Mouse (Mus musculus): Measurements from ENCODE around the gene Ipp.

The Ipp gene

DNA sequence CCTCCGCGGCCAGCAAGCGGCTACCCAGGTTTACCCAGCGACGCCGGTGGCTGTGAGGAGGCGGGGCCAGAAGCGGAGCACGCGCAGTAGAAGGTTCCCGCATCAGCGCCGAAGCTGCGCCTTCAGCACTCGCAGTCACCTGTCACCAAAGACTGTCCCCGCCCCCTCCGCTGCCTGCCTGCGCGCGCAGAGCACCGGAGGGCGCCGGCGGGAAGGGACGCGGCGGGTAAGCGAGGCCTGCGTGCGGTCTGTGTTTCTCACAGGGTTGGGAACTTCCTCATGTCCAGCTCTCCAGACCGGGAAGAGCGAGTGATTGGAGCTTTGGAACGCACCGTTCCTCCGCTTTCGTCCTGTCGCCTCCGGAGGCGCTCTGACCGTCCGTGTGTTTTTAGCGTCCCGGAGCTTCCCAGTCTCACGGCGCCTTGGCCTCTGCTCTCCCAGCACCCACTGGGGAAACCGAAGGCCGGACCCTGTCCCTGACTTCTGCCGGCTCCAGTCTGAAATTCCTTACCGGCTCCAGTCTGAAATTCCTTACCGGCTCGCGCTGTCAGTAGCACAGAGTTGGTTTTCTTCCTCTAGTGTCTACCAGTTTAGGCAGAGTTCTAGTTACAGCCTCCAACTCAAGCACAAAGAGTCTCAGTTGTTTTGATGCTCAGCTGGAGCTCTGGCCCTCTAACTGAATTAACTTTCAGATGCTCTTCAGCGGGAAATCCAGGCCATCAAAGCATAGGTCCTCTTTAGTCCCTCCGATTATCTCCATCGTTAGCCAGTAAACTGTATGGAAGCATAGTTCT lies at the start of gene Ipp:
TSS of gene Ipp (plus strand) at position 125 of the 794 bp plus-strand sequence.
- DNase-seq (ENCODE audit: low read depth, low spot score), result peak; percentile 98
- peaks cover 2% of the 10 kb centered on the region; the same call in 1 of the 2 replicates for H3K36me3 ChIP-seq (ENCODE audit: control insufficient read depth, insufficient read depth, low read length, poor library complexity, severe bottlenecking)
- H3K27me3 ChIP-seq (ENCODE audit: control insufficient read depth, insufficient read depth, low read length, poor library complexity, severe bottlenecking), result no peaks in the 10 kb centered on the region

DNA sequence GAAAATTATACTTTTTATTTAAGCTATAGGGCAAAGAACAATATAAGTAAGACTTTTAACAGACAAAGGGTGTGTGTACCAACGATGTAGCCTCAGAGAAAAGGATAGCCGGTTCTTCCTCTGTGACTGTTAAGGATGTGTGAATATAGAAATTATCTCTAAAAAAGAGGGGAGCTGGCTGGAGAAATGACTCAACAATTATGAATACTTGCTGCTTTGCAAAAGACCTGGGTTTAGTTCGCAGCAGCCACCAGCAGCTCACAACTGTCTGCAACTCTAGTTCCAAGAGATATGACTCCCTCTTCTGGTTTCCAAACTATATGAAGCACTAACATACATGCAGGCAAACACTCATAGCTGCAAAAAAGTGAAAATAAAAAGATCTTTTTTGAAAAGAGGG lies 45.4 kb upstream of the Ipp start:
- H3K36me3 ChIP-seq (ENCODE audit: control insufficient read depth, insufficient read depth, low read length, poor library complexity, severe bottlenecking), result no peaks in the 10 kb centered on the region
- H3K27me3 ChIP-seq (ENCODE audit: control insufficient read depth, insufficient read depth, low read length, poor library complexity, severe bottlenecking), result no peaks in the 10 kb centered on the region
- no peak for DNase-seq (ENCODE audit: low read depth, low spot score)

DNA sequence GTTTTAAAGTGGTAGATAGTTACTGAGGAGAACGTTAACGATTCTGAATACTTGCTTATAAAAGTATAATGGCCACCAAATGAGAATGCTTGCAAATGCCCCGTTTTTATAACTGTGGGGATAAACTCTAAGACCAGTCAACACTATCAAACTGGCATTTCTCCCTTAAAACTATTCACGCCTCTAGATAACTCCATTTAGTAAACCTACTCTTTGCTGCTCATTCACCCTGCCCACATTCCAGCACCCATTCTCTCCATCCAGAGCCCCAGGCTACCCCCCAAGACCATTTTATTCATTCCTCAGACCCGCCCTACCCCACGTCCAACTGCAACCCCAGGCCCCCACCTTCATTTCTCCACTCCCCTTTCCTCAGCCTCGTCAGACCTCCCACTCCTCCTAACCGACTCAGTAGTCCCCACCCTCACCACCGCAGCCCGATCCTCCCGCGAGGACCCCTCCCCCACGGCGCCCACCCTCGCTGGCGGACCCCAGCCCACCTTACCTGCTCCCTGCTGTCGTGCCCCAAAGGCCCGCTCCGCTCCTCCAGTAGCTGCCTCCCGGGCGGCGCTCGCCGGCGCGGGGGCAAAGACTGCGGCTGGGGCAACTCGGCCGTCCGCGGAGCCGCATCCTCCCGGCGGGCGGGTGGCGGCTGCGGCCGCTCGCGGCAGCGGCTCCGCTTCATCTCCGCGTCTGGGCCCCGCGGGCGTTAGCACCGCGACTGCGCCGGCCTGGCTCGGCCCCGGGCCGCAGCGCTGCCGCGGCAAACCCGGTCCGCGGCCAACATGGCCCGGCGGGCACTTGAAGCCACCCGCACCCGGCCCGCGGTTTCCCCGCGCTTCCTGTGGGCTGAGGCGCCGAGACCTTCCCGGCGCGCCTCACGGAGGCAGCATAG lies 43.9 kb upstream of the Ipp start:
- H3K27me3 ChIP-seq (ENCODE audit: control insufficient read depth, insufficient read depth, low read length, poor library complexity, severe bottlenecking), result no peaks in the 10 kb centered on the region
- no peak for DNase-seq (ENCODE audit: low read depth, low spot score)

DNA sequence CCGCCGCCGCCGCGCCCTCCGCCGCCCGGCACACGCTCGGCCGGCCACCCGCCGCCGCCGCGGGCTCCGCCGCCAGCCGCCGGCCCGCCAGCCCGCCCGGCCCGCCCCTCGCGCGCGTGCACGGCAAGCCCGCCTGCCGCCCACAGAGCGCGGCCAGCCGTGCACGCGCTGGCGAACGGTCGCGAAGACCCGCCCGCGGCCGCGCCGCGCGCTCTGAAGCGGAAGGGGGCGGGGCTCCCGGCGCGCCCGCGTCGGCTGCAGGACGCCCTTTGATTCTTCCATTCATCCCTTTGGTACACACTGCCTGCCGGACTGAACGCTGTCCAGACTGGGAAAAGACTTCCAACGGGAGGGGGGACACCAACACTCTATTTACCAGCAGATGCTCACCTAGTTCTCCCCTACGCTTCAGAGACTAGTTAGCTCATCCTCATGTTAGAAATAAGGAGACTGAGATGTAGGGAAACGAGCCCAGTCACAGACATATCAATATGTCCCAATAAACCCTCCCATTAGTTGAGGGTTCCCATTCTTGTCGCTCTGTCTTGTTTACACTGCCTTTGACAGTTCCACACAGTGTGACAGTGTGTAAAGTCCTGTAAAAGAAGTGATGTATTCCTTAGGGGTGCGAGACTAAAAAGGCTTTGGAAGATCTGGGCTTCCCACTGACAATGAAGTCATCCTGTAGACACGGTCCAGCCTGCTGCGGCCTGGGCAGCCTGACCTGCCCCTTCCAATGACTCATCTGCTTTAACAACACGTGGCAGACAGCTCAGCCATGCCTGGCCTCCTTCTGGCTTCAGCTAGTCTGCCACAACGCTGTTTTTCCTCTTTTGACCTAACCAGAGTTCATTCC lies 43.0 kb upstream of the Ipp start, which contains the start of gene Mast2:
TSS of gene Mast2 (minus strand) at position 58 of the 856 bp plus-strand sequence.
- Histone ChIP-seq H3K36me3 (ENCODE audit: control insufficient read depth, insufficient read depth, low read length, poor library complexity, severe bottlenecking) (no peaks in the 10 kb centered on the region), H3K27me3 (ENCODE audit: control insufficient read depth, insufficient read depth, low read length, poor library complexity, severe bottlenecking) (no peaks in the 10 kb centered on the region)
- peak; percentile 89 for DNase-seq (ENCODE audit: low read depth, low spot score)

More for the DNA sequence above, 43.9 kb upstream of the Ipp start:
- H3K36me3 ChIP-seq (ENCODE audit: control insufficient read depth, insufficient read depth, low read length, poor library complexity, severe bottlenecking), result no peaks in the 10 kb centered on the region

DNA sequence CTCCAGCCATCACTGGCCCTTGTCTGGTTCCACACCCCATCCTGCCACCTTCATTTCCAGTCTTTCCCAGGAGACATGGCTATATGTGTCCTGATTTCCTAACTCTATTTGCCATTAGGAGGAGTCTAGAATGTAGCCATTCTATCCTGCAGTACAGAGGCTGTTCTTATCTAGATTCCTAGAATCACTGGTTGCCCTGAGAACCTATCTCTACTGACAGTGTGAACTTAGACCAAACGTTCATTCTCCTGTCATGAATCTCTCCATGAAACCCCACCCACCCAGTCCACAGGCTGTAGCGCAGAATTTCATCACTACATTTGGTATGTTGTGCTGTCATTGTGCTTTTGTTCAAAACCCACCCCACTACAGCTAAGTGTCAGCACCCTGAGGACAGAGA lies 26.0 kb upstream of the Ipp start:
- Histone ChIP-seq H3K36me3 (ENCODE audit: control insufficient read depth, insufficient read depth, low read length, poor library complexity, severe bottlenecking) (no peaks in the 10 kb centered on the region), H3K27me3 (ENCODE audit: control insufficient read depth, insufficient read depth, low read length, poor library complexity, severe bottlenecking) (no peaks in the 10 kb centered on the region)
- DNase-seq (ENCODE audit: low read depth, low spot score), result no peak

DNA sequence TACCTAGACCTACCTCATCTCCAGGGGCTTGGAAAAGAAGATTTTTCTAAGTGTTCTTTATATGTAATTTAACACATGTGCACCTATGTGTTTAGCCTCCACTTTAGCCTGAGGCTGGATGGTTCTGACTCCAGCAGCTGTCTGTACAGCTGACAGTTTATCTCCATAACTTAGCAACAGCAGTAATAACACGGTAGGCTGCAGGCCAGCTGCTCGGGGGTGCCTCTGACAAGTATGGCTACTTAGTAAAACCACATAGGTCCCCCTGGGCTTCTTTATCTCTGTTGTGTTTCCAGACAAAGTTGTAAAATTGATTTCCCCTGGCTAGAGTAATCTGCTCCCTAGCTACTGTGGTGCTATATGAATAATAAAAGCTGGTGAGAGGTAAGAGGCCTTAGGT lies 23.9 kb upstream of the Ipp start:
- no peak for DNase-seq (ENCODE audit: low read depth, low spot score)
- Histone ChIP-seq H3K36me3 (ENCODE audit: control insufficient read depth, insufficient read depth, low read length, poor library complexity, severe bottlenecking) (no peaks in the 10 kb centered on the region), H3K27me3 (ENCODE audit: control insufficient read depth, insufficient read depth, low read length, poor library complexity, severe bottlenecking) (no peaks in the 10 kb centered on the region)

DNA sequence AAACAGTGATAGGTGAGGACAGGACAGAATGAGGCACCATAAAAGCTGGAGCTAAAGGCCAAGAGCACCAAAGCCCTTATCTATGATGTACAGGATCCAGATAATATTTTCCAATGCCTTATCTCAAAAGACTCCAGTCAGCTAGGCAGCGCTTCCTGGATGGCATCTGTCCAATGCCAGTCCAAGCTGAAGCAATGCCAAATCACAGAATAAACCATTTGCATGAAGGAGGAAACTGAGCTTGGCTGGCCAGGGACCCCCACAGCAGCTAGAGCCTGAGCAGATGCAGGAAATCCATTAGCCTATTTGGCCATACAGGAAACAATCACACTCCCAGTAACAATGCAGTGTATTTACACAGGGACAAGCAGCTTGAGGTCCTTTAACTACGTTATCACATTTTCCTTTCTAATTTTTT lies 16.2 kb upstream of the Ipp start:
- no peak for DNase-seq (ENCODE audit: low read depth, low spot score)

DNA sequence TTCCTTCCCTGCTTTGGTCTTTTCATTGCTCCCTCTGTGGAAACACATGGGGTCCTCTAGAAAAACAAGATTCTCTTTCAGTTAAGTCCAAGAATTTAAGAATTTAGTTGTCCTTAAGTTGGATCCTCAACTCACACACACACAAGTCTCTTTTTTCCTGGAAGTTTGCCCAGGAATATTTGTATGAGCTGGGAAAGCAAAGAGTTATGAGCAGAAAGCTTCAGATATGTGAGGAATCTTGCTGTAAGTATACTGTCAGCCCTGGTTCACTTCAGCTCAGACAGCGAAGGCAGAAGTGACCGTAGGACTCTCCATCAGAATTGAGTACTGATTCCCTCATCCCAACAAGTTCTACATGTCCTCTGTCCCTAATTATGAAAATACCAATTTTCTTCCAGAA lies 15.5 kb upstream of the Ipp start:
- no peak for DNase-seq (ENCODE audit: low read depth, low spot score)
- Histone ChIP-seq H3K36me3 (ENCODE audit: control insufficient read depth, insufficient read depth, low read length, poor library complexity, severe bottlenecking) (no peaks in the 10 kb centered on the region), H3K27me3 (ENCODE audit: control insufficient read depth, insufficient read depth, low read length, poor library complexity, severe bottlenecking) (no peaks in the 10 kb centered on the region)

More for the DNA sequence above, 16.2 kb upstream of the Ipp start:
- Histone ChIP-seq H3K36me3 (ENCODE audit: control insufficient read depth, insufficient read depth, low read length, poor library complexity, severe bottlenecking) (no peaks in the 10 kb centered on the region), H3K27me3 (ENCODE audit: control insufficient read depth, insufficient read depth, low read length, poor library complexity, severe bottlenecking) (no peaks in the 10 kb centered on the region)

DNA sequence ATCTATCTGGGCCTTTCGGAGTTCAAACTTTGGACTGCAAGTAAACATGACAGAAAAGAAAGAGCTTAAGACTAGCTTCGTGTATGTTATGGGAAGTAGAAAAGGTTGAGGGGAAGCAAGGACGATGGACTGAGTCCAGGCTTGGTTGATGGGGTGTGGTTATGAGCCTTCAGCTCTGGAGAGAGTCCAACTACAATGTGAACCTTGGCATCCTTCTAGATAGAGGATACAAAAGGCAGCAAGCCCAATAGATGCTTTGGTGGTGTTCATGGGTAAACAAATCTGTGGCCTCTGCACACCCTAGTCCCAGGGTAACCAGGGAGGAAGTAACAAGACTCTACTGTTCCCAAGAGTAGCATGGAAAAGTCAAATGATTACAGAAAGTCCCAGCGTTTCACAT lies 14.9 kb upstream of the Ipp start:
- no peak for DNase-seq (ENCODE audit: low read depth, low spot score)
- H3K27me3 ChIP-seq (ENCODE audit: control insufficient read depth, insufficient read depth, low read length, poor library complexity, severe bottlenecking), result no peaks in the 10 kb centered on the region
- no peaks in the 10 kb centered on the region for H3K36me3 ChIP-seq (ENCODE audit: control insufficient read depth, insufficient read depth, low read length, poor library complexity, severe bottlenecking)

DNA sequence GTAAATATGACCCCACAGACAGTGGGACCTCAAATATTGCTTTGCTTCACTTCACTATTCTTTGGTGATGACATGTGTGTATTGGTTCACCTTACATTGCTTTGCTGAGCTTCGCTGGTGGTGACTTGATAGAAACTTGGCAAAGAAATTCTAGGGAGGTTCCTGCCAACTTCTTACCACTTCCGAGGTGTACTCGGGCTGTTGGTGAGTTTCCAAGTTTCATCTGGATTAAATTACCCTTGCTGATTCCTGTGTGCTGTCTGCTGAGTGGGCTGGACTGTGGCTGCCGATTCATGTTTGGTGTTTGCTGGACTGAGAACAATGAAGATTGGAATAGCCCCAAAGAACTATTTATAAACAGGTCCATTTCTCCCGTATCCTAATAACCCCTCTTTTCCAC lies 13.7 kb upstream of the Ipp start:
- no peak for DNase-seq (ENCODE audit: low read depth, low spot score)
- Histone ChIP-seq H3K36me3 (ENCODE audit: control insufficient read depth, insufficient read depth, low read length, poor library complexity, severe bottlenecking) (no peaks in the 10 kb centered on the region), H3K27me3 (ENCODE audit: control insufficient read depth, insufficient read depth, low read length, poor library complexity, severe bottlenecking) (no peaks in the 10 kb centered on the region)

DNA sequence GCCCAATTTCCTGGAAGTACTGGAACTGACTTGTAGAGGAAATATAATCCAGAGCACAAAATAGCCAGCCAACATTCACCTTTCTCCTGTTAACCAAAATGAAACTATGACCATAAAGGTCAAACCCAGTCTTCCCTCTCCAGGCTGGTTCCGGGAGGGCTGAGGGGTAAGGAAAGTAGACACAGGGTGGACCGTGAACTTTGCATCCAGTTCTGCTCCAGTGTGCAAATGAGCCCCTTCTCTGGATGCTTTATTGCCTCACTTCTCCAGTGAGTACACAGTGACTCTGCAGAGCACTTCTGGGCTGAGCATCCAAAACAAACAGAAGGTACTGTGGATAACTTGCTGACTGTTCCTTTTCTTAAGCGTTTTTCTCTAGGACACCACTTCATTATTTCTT lies 7.4 kb upstream of the Ipp start:
- Histone ChIP-seq H3K36me3 (ENCODE audit: control insufficient read depth, insufficient read depth, low read length, poor library complexity, severe bottlenecking) (no peaks in the 10 kb centered on the region), H3K27me3 (ENCODE audit: control insufficient read depth, insufficient read depth, low read length, poor library complexity, severe bottlenecking) (no peaks in the 10 kb centered on the region)
- DNase-seq (ENCODE audit: low read depth, low spot score), result no peak

DNA sequence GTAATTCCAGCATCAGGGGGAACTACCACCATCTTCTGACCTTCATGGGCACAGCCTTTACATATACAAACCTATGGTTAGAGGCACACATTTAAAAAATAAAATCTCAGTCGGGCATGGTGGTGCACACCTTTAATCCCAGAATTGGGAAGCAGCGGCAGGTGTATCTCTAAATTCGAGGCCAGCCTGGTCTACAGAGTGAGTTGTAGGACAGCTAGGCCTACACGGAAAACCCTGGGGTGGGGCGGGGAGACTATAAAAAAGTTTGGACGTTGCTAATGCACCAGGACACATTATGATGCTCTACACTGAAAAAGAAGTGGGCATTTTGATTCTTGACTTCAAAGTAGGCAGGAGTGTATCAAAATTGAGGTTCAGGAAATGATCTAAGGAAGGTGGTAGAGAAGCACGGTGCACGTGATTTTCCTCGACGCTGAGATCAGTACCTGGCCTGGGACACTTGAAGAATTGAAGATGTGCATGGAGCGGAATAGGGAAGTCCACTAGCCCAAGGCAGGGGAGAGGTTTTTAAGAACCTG lies 394 bp upstream of the Ipp start:
- DNase-seq (ENCODE audit: low read depth, low spot score), result no peak

DNA sequence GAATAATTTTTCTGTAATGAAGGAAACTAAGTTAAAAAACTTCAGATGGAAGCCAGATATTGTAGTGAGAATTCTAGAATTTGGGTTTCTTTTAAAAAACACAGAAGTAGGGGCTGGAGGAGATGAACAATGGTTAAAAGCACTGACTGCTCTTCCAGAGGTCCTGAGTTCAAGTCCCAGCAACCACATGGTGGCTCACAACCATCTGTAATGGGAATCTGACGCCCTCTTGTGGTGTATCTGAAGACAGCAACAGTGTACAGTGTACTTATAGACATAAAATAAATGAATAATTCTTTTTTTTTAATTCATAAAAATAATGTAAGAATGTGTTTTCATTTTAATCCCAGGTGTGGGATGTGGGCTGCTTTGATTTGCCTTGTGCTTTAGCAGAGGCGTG lies 23.8 kb downstream of the Ipp start:
- Histone ChIP-seq H3K36me3 (ENCODE audit: control insufficient read depth, insufficient read depth, low read length, poor library complexity, severe bottlenecking) (peaks cover 5% of the 10 kb centered on the region), H3K27me3 (ENCODE audit: control insufficient read depth, insufficient read depth, low read length, poor library complexity, severe bottlenecking) (no peaks in the 10 kb centered on the region)
- DNase-seq (ENCODE audit: low read depth, low spot score), result peak; percentile 20

More for the DNA sequence above, 394 bp upstream of the Ipp start:
- Histone ChIP-seq H3K27me3 (ENCODE audit: control insufficient read depth, insufficient read depth, low read length, poor library complexity, severe bottlenecking) (no peaks in the 10 kb centered on the region), H3K36me3 (ENCODE audit: control insufficient read depth, insufficient read depth, low read length, poor library complexity, severe bottlenecking) (peaks cover 2% of the 10 kb centered on the region; the same call in 1 of the 2 replicates)

DNA sequence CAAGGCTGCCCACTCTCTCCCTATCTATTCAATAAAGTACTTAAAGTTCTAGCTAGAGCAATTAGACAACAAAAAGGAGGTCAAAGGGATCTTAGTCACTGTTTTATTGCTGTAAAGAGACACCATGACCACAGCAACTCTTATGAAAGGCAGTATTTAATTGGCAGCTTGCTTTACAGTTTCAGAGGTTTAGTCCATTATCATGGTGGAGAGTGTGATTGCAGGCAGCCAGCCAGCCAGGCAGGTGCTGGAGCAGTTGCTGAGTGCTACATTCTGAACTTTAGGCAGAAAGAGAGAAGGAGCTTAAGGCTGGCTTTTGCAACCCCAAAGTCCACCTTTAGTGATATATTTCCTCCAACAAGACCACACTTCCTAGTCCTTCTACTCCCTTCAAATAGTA lies 29.0 kb downstream of the Ipp start:
- DNase-seq (ENCODE audit: low read depth, low spot score), result no peak
- Histone ChIP-seq H3K27me3 (ENCODE audit: control insufficient read depth, insufficient read depth, low read length, poor library complexity, severe bottlenecking) (no peaks in the 10 kb centered on the region), H3K36me3 (ENCODE audit: control insufficient read depth, insufficient read depth, low read length, poor library complexity, severe bottlenecking) (peaks cover 3% of the 10 kb centered on the region)

Data from splenic B cell, adult 2 months (primary cell).